Mouse (Mus musculus) c-Kit-positive CD71-positive TER-119-negative erythroid progenitor cells, embryonic 14.5 days (primary cell): Measurements from ENCODE around the gene BC005537.
A peak's percentile ranks its signal among the peaks of the same experiment; 100 is the strongest.
"Not testable (repeated sequence)": the region's sequence is repeated elsewhere in the genome, so short reads cannot be mapped to it uniquely, and the experiment has no call there.

ENCODE experiments used
- DNase-seq: peaks from one replicate; pipeline ENCODE4 v3.0.0-alpha.2; 2013; ENCODE audit warnings: low read depth

BC005537 gene

DNA sequence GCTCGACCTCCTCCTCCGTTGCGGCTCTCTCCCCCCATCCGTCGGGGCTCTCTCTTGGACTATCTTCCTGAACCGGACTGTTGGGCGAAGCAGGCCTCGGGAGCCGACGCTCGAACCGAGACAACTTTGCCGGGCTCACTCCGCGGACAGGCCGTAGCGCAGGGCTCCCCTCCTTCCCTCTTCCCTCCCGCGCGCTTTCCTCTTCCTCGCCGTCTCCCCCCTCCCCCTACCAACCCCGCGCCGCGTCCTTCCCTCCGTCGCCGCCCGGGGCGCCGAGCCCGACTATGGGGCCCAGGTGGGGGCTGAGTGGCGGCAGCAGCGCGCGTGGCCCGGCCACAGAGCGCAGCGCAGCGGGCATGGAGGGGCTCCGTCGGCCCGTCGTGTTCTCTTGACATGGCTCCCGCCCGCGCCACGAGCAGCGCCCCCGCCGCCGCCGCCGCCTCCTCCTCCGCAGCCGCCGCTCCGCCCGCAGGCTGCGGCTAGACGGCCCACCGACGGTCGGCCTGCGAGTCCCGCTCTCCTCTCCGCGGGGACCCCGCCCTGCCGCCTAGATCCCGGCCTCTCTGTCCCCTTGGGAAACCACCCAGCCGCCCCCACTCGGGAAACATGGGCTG is at the start of gene BC005537:
Gene BC005537, plus strand, starts transcription at position 350 of the 614 bp plus-strand sequence.
- no peak for DNase-seq

DNA sequence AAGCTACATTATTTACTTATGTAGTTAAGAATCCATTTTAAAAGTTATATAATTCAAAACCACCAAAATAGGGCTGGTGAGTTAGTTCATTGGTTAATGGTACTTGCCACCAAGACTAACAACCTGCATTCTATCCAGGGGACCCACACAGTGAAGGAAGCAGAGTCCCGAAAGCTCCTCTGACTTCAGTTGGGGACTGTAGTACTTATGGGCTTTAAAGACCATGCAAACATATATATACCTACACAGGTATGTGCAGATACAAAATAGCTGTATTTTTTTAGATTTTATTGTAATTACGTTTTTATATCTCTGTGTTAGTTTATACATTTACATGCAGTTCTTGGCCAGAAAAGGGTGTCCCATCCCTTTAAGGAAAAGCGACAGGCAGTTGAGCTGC is 44.7 kb upstream of the BC005537 start:
- DNase-seq, result no peak

DNA sequence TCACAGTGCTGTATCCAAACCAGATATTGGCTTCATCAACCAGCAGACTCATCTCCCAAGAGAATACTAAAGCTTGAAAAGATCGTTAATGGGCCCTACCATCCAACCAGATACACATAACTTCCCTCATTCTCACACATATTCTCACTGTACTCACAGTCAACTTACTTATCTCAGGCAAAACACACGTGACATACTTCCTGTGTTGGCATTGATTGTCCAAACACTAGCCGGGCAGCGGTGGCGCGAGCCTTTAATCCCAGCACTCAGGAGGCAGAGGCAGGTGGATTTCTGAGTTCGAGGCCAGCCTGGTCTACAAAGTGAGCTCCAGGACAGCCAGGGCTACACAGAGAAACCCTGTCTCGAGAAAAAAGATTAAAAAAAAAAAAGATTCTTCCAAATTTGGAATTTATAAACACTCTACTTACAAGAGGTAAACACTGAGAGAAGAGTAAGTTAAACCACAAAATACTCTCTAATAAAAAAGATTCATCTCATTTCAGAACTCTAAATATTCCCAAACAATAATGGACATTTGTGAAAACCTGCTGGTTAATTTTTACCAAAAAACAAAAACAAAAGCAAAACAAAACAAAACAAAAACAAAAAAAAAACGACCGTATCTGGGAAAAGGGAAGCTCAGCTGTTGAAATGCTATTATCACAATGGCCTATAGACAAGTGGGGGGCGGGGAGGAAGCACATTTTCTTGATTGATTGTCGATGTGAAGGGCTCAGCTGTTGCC is 43.5 kb upstream of the BC005537 start:
- no peak for DNase-seq

DNA sequence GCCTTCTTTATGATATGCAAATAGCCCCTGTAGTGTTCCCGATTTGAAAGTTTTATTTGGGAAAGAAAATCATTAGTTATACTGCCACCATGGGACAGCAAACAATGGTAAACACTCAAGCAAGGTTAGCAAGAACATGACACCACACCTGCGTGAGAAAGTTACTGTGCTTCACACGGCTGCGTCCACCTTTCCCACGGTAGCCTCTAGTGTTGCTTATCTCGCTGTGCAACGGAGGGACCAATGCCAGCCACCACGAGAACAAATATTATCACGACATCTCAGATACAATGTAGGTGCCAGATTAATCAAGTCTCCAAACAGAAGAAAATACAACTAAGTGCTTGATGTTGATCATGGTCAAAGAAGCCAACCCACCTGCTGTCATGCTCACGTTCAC is 42.0 kb upstream of the BC005537 start:
- no peak for DNase-seq

DNA sequence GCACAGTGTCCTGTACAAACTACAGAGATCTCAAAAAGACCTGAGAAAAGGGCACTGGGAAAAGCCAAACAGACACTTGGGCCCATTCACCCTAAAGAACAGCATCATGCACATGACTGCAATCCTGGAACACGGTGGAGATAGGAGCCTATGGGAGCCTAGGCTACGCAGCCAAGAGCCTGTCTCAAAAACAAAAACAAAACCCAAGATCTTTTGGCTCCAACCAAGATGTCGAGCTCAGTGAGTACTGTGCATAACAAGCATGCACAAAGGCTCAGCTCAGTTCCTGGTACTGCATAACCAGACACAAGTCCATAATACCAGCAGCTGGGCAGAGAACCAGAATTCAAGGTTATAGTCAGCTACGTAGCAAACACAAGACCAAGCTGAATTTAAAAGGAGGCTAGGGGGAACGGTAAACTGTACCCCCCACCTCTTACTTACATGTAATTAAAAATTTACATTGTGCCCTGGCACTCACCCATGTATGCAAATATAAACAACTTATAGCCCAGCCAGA is 41.0 kb upstream of the BC005537 start:
- no peak for DNase-seq

DNA sequence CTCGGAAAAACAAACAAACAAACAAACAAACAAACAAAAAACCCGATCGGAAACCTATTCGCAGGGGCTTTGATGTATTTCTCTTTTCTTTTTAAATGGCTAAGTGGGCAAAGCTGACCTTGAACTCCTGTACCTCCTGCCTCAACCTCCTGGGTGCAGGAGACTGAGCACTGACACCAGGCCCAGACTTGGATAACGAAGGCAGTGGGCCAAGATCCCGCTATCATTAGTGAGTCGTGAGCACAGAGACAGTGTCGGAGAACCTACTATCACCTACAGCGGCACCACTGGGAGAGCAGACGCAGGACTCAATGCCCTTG is 40.4 kb upstream of the BC005537 start:
- DNase-seq, result no peak

DNA sequence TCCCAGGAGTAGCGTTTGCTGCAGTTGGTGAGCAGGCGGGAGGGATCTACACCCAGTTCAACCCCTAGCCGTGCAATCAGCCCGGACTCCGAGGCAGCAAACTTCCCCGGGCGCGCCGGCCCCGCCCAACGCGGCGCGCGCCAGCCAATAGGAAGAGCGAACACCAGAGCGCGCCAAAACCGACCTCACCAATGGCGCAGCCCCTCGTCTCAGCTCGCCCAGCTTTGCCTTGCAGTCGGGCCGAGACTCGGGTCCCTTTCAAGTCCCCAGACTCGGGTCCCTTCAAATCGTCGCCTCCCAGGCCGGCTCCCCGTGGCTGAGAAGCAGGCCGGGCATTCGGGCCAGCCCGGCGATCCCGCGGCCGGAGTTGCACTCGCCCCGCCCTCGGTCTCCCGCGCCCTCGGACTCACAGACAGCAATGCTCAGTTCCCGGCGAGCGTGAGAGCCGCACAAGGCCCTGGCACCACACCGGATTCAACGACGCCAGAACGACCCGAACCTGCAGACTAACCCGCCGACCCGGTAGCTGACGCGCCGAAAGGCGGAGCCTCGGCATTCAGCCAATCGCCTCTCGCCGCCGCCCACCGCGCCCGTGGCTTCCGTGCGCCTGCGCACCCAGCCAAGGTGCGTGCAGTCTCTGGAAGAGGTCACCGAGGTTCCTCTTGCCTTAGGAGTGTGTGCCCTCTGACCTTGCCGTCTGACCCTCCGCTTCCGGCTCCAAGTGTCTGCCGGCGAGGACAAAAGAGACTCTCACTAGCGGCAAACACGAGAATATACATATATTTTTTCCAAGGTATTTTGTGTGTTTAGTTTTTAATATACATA is 39.8 kb upstream of the BC005537 start, which contains the start of gene Gmnn:
Gene Gmnn, minus strand, starts transcription at position 521 of the 825 bp plus-strand sequence.
- peak; percentile 88 for DNase-seq

DNA sequence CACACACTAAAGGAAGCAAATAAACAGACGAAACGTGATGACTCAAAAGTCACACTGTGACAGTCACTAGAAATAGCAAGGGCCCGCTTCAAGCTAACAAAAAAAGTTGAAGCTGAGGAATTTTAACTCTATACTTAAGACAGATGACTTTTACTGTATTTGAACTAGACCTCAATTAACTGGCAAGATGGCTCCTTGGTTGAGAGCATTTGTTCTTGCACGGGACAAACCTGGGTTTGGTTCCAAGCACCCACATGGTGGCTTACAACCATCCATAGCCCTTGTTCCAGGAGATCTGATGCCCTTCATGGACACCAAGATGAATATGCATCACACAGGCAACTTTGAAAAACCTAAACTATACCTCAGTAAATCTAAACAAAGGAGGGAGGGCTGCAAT is 39.2 kb upstream of the BC005537 start:
- no peak for DNase-seq

DNA sequence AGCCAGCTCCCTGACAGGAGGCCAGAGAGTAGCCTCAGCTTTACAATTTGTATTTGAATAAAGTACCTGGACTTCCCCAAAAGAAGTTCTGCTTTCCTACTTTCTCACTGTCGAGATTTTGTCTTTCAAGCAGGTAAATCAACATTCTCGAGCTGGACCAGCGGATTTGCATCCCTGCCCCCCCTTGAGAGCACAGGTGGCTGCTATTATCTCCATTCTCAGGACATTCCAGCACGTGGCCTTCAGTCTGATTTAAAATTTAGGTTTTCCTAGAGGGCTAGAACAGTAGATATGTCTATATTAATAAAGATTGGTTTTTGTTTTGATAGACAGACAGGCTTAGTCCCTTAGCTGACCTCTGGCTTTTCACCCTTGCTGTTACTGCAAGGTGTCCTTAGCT is 33.6 kb upstream of the BC005537 start:
- DNase-seq, result not testable (repeated sequence)

DNA sequence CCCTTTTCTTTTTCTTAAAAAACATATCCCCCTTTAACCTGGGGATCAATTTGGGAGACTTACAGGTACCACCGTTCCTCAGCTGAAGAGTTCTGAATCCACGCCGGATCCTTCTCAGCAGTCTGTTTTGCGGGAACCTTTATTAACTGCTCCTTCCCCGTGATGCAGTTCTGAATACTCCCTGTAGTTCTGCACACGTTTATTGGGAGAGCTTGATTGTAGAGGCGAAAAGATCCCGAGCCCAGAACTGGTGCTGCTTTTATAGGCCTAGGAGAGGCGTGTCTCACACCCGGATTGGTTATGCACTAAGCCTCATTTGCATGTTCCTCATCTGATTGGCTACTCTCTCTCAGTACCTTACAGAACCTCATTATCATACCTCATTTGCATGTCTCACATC is 30.0 kb upstream of the BC005537 start:
- not testable (repeated sequence) for DNase-seq

DNA sequence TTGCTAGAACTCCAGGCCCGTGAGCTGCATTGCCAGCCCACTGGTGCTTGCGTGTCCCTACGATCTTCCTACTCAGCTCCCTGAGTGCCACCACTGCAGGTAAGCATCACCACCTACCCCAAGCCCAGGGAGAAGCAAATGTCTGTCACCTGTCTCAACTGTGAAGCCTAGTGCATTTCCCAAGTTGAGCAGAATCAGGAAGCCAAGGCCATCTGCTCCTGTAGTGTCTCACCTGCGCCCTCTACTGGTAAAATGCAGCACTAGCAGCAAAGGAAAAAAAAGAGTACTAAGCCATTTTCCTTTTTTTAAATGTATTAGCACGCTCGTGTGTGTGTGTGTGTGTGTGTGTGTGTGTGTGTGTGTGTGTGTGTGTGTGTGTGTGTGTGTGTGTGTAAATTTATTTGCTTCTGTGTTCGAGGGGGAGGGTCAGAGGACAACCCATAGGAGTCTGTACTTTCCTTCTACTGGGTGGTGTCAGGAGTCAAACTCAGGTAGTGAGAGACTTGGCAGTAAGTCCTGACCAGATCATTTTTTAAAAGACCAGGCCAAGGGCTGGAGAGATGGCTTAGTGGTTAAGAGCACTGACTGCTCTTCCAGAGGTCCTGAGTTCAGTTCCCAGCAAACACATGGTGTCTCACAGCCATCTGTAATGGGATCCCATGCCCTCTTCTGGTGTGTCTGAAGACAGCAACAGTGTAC is 25.2 kb upstream of the BC005537 start:
- peak; percentile 65 for DNase-seq

DNA sequence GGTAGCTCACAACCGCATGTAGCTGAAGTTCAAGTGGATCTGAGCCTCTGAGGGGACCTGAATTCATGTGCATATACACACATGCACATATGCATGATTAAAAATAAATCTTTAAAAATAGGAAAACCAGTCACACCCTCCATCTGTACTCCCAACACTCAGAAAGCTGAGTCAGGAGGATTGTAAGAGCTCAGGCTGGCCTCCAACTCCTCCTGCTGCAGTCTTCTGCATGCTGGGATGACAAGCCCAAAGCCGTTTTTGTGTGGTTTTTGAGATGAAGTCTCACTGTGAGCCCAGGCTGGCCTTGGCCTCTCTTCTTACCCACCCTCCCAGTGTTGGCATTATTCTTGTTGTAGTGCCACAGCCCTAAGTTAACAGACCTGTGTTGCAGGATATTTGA is 23.4 kb upstream of the BC005537 start:
- DNase-seq, result no peak

DNA sequence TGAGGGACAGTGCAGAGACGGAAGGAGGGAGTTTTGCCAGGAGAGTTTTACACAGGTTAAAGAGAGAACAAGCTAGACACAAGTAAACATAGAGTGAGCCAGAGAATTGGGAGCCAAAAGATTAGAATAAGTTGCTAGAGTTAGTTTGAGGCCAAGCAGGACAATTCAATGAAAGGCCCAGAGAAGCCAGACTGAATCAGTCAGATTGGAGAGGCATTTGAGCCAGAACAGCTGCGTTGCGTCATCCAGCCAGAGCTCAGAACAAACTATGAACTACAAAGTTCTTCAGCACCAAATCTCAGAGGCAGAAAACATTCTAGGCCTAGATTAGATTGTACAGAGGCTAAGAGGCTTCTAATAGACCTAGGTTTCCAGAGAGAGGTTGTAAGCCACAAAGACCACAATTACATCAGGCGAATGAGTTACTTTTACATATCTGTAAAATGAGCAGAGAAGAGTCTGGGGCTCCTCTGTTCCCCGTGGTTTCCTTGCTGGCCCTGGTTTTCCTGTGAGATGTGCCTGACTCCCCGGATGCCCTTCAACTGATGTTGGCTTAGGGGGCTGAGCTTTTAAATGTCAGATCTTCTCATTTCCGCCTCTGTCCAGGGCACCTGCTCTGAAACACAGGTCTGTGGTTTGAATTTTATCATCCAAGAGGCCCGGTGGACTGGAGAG is 22.6 kb upstream of the BC005537 start:
- no peak for DNase-seq

DNA sequence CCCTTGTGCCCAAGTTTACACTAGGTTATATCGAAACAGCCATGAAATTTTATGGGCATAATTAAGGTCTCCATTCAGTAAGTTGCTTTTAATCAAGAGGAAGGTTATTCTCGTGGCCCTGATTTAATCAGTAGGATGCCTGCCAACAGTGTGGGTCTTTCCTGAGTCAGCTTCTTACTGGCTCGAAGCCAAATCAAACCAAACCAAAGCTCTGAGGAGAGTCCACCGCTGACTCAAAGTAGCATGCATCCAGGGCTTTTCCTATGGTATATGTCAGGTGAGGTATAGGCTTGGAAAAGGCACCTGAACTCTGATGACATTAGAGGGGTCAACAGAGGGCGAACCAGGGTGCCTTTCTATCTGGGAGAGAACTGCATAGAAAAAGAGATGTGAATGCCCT is 19.5 kb upstream of the BC005537 start:
- no peak for DNase-seq

DNA sequence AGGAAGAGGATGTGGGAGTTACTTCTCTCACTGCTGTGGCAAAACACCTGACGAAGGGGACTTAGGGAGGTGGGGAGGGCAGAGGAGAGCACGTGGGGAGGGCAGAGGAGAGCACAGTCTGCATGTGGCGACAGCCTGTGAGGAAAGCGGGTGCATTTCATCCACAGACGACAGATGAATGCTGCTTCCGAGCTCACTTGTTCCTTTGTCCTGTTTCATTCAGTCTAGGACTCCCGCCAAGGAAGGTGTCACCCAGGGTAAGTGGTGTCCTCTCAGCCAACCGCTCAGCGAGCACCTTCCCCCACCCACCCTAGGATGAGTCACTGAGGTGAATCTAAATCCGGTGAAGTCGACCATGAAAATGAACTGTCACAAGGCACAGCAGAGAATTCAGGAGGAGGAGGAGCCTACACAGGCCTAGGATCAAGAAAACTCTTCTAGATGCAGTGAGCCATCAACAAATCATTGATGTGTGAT is 15.4 kb upstream of the BC005537 start:
- DNase-seq, result no peak

DNA sequence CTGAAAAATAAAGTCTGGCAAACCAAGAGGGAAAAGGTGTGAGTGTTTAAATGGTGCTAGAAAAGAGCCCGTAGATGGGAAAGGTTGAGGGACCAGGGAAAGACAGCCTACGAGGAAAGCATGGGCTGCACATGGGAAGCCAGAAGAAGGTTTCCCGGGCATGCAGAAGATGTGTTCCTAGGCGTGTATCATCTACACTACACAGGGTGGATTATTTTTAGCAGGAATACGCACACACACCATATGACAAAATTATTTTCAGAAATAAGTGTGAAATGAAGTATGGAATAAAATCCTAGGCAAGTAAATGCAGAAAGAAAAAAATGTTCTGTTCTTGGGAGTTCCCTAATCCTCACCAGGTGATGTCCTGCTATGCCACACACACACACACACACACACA is 14.0 kb upstream of the BC005537 start:
- no peak for DNase-seq

DNA sequence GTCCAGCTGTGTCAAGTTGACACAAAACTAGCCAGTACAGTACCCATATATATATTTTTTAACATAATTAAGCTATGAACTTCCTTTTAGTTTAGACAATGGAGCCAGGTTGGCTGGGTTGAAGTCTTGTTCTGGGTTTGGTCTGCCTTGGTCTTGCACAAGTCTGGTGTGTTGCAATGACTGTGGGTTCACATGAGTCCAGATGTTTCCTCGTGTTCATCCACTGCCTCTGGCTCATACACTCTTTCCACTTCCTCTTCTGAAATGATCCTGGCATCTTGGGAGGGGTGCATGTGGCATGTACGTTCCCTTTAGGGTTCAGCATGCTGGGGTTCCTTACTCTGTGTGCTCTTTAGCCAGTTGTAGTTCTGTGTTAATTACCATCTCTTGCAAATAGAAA is 10.1 kb upstream of the BC005537 start:
- no peak for DNase-seq

DNA sequence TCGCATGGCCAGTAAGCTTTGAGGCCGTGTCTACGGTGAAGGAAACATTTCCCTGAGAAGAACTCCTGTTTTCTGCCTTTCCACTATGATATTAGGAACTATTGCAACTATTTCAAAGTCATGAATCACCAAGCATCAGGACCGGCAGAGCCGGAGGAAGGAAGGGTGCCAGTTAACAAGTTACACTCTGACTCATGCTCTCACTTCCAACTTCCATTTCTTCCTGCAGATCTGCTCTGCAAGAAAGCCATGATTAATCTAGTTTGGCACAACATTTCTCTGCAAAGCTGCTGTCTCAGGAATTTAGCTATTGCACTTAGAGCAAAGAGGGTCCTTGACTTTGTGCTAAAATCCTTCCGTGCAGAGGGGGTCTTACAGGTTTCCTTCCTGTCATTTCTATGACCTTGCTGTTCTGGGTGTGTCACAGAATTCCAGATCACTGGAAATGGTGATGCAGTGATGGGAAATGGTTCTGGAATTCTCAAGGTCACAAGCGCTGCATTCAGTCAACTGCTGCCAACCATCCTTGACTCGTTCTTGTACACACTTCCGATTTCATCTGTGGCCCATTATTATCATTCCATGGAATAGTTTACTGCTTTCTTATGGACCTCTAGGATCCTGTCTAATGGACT is 8.9 kb upstream of the BC005537 start:
- no peak for DNase-seq

DNA sequence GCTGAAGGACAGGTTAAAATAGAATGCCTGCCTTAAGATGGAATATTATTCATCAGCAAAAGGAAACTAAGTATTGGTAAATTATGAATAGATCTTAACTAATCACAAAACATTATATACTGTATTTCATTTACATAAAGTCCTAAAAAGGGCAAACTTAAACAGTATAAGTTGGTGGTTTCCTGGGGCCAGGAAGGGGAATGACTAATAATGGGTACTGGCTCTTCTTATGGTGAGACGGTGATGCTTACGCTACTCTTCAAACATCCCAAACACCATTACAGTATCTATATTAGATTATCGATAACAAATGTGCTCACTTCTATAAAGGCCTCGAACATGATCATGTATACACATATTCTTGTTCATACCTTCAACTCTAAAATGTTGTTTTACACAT is 2.8 kb upstream of the BC005537 start:
- DNase-seq, result no peak

DNA sequence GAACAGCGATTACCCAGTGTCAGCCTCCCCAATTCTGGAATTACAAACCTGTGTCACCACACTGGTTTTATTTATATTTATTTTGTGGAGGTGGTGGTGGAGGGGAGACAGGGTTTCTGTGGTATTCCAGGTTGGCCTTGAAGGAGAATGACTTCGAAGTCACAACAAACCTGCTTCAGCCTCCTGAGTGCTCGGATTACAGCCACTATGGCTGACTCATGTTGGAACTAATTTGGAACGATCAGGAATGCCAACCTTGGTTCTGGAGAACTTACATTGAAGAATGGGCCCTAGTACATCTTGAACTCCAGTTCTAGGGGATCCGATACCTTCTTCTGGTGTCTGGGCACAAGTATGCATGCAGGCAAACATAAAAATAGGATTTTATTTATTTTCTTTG is 2.1 kb upstream of the BC005537 start:
- DNase-seq, result no peak
